Mouse (Mus musculus): ENCODE results near the gene Sppl2c.
"Not testable (repeated sequence)": the region's sequence is repeated elsewhere in the genome, so short reads cannot be mapped to it uniquely, and the experiment has no call there.

The Sppl2c gene

DNA sequence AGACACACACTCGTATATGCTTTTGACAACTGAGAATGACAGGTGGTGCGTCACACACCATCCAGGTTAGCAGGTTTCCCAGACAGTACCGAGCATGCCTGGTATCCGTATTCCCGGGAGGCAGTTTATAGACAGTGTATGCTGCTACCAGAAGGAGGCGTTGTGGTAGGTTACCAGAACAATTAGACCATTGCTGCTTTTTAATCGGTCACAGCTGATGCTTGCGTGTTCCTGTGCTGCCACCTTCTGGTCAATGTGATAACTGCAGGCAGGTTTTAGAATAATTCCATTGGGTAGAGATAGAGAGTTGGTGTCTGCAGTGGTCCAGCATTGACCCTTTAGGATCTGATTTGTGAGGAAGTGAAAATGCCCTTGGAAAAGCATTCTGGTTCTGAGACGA lies 9.7 kb downstream of the Sppl2c start:
- DNase-seq (ENCODE audit: low read depth, low spot score): peak; percentile 79

DNA sequence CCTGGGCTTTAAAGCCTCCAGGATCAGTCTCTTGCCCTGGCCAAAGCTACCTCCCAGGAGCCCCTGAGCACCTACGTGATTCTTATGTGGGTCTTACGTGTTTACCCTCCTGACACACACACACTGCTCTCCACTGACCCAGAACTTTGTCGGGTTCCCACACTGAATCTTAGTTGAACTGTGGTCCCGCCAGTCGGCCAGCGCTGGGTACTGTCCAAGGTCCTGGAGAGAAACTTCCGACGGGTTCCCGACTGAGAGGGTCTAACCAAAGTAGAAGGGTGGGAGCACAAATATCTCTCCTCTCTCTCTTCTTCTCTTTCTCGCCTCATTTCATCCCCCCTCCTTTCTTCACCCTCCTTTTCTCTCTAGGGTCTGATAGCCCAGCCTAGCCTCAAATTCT lies 11.7 kb downstream of the Sppl2c start:
- peak; percentile 35 for DNase-seq (ENCODE audit: low read depth, low spot score)

DNA sequence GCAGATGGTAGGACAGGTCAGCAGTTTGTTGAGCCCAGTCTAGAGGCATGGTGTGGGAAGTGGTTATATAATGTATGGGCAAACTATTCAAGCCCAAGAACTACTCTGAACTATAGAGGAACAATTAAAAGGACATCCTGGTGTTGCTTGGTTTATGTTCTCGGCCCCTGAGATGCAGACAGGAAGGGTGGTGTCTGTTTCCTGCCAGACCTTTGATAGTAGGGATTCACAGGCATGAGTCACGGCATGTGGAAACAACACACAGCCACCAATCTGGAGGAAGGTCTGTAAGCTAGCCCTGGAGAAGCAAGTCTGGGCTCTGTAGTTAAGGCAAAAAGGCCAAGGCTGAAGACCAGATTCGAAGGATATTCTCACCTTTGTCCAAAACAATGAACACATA lies 17.1 kb downstream of the Sppl2c start:
- no peak for DNase-seq (ENCODE audit: low read depth, low spot score)

DNA sequence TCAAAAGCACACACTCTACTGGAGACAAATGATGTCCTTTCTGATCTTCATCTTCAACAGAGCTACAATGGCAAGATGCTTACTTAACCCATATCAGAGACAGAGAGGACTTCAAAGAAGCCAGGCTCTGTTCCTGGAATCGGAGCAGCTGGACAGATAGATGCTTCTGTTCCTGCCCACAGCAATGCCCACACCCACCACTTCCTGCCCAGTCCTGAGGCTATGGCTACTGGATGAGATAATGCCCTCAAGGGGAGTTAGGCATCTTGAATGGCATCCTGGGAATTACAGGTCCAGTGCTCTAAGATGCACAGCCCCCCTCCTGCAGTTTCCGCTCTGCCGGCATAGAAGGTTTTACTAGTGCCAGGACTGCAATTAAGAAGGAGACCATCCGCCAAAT lies 20.4 kb downstream of the Sppl2c start:
- DNase-seq (ENCODE audit: low read depth, low spot score): no peak

DNA sequence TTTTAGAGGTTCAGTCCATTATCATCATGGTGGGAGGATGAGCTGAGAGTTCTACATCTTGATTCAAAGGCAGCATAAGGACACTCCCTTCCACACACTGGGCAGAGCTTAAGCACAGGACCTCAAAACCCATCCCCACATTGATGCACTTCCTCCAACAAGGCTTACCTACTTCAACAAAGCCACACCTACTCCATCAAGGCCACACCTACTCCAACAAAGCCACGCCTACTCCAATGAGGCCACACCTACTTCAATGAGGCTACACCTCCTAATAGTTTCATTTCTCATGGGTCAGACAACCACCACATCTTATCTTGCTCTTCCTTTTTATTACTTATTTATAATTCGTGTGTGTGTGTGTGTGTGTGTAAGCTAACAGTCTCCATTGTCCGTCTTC lies 22.9 kb downstream of the Sppl2c start:
- DNase-seq (ENCODE audit: low read depth, low spot score): no peak

DNA sequence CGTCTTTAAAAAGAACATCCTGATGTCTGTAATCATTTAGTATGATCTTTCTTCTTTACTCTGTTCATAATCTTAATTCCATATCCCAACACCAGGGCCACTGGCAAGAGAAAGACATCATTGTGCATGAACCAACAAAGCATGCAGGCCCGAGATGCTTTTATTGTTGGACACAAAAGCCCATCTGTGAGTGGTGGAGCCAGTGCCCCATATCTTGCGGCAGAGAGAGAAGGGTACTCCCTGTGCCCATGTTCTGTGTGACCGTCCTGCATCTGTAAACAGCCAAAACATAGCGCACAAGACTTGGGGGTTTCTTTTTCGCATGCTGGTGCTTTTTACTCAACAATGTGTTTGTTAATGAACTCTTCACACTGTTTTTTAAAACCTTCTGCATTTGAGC lies 25.1 kb downstream of the Sppl2c start:
- DNase-seq (ENCODE audit: low read depth, low spot score): no peak

DNA sequence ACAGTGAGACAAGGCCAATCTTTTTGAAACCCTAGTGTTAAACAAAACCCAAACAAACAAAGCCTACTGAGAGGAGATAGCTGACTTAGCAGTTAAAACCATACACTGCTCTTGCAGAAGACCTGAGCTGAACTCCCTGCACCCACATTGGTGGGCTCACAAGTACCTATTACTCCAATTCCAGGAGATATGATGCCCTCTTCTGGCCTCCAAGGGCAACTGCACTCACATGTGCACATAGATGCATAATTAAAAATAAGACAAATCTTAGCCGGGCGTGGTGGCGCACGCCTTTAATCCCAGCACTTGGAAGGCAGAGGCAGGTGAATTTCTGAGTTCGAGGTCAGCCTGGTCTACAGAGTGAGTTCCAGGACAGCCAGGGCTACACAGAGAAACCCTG lies 28.0 kb downstream of the Sppl2c start:
- not testable (repeated sequence) for DNase-seq (ENCODE audit: low read depth, low spot score)

DNA sequence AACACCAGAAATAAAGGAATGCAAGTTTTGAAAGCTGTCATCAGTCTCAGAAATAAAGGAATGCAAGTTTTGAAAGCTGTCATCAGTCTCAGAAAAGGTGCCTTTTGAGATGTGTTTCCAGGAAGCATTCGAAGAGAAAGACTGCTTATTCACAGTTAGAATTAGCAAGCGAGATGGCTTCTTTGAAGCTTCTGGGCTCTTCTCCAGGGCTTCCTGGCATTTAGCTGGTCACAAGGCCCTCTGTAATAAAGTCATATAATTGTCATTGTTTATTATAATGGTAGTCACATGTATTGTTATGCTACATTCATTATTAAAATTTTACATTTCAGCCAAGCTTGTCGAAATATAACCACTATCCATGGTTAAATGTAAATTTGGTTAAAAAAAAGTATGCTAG lies 31.9 kb downstream of the Sppl2c start:
- DNase-seq (ENCODE audit: low read depth, low spot score): no peak

DNA sequence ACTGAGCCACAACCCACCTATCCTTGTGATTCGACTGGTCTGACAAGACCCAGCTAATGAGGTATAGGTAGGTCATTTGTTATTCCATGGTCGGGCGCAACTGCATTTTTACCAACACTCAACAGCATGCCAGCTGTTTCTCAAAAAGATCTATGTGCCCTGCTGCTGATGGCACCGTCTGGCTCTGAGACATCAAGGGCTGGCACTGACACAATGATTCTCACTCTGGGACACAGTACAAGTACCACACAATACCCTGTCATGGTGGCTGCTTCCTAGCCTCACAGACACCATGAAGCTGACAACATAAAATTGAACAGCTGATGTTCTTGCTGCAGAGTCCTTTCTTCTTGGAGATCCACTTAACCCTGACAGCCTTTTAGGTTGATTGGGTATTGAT lies 34.2 kb downstream of the Sppl2c start:
- no peak for DNase-seq (ENCODE audit: low read depth, low spot score)

DNA sequence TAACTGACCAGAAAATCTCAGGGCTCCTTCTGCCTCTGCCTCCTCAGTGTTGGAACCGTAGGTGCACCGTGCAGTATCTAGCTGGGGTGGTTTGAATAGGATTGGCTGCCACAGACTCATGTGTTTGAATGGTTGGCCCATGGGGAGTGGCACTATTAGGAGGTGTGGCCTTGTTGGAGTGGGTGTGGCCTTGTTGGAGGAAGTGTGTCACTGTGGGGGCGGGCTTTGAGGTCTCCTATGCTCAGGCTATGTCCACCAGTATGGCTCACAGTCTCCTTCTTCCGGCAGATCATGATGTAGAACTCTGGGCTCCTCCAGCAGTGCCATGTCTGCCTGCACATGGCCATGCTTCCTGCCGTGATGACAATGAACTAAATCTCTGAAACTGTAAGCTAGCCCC lies 35.6 kb downstream of the Sppl2c start:
- no peak for DNase-seq (ENCODE audit: low read depth, low spot score)

DNA sequence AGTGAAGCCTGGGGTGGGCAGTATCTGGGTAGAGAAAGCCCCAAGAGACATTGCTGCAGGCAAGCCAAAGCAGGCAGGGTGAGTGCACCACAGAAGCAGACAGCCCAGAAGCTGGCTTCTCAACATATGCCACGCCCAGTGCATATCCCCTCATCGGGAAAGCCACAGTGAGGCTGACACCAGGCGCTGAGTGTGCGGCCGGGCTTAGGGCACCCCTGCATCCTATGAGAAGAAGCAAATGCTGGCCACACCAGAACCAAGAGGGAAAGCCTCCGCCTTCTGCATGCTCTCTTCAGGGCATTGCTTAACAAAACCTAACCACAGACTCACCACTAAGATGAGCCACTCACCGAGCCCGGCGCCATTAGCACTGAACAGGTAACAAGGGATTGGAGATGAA lies 37.2 kb downstream of the Sppl2c start:
- no peak for DNase-seq (ENCODE audit: low read depth, low spot score)

DNA sequence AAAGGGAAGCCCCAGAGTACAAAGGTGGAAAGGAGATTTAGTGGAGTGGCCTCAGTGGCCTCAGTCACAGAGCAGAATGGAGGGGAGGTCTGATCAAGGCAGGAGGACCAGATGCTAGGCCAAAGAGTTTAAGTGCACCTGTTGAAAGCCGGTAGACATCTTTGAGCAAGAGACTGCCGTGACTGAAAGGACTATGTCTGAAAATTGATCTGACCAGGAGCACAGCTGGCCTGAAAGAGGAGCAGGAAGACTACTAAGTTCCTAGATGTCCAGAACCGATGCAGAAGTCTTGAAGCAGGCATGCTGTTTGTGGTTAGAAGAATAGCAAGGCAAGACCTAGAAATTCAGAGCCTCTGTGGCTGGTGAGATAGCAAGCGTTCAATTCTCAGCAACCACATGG lies 43.3 kb downstream of the Sppl2c start:
- no peak for DNase-seq (ENCODE audit: low read depth, low spot score)

DNA sequence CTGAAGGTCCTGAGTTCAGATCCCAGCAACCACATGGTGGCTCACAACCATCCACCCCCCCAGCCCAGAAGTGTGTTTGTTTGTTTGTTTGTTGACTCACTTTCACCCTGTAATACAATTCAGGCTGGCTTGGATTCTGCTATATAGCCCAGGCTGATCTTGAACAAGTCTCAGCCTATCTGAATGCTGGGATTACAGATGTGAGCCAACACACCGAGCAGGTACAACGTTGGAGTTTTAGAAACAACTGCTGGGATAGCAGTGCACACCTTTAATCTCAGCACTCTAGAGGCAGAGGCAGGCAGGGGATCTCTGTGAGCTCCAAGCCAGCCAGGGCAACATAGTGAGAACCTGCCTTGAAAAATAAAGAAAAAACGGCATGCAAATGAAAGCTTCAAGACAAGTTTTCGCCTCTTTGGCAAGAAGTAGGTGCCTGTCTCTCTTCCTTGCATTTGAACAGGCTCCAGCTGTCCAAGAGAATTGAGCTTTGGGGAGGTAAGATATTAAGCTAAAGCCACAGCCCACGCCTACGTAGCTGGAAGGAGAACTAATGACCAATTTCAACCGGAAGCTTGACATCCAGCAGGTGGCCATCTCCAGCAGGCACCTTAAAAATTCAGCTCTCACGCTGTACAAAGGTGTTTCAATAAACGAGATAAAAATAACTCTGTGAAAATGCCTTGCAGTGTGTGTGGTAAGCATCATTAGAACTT lies 44.1 kb downstream of the Sppl2c start:
- DNase-seq (ENCODE audit: low read depth, low spot score): no peak

DNA sequence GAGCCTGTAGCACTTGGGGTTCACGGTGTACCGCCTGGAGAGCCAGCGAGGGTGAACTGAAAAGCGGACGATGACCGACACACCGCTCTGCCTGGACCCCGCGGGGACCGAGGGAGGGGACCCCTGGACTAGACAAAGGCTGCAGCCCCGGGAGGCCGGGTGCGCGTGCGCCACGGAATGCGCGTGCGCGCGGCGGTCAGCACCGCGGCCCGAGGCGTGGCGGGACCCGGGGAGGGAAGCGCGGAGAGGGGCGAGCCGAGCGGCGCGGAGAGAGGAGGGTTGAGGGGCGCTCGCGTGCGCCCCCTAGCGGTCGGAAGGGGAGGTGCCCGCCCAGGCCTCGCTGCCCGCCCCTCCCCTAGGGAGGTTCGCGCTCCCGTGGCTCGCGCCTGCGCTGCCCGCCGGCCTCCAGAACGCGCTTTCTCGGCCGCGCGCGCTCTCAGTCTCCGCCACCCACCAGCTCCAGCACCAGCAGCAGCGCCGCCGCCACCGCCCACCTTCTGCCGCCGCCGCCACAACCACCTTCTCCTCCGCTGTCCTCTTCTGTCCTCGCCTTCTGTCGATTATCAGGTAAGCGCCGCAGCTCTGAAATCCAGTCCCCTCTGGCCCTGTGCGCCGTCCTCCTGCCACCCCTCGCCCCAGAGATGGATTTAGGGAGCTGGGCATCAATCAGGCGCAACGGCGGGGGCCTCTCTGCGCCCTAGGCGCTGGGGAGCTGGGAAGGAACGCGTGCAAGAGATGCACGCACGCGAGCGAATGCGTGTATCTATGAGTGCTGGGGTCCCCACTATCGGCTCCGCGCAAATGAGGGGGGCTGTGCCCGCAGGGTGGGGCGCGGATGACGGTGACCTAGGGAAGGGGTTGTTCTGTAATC lies 45.1 kb downstream of the Sppl2c start, which contains the start of gene Mapt:
TSS of gene Mapt (plus strand) at position 350 of the 871 bp plus-strand sequence.
- peak; percentile 83 for DNase-seq (ENCODE audit: low read depth, low spot score)

DNA sequence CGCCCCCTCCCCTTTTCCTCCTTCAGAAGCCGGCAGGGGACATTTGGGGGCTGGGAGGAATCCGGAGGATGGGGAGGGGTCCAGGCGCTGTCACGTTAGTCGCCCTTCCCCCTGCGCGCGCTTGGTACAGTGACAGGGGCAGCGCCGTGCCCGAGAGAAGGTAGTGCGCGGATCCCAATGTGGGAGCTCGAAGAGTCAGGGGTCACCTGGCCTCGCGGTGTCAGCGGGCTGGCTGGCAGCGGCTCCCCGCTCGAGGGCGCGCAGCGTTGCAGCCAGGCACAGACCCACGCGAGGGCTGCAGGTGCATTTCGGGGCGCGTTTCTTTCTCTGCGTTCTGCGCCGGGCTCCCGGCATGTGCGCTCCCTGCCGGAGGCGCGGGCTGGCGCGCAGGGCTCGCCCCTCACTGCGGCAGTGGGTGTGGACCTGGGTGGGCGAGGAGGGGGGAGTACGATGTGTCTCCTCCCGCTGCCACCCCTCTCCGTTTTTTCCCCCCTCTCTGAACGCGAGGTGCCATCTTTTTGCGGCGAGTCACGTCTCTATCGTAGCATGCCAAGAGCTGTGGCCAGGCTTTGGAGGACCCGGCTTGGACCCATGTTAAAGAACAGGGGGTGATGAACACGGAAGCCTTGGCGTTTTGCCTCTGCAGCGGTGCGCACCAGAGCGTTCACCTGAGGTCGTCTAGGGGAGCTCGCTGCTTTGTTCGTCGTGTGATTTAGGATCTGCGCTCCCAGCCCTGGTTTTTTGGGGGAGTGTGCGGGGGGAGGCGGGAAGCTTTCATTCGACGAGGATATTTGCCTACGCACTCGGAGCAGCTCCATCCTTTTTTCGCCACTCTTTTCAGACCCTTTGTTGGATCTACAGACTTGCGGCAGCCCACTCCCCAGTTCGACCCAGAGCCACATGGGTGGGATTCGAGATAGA lies 46.3 kb downstream of the Sppl2c start:
- no peak for DNase-seq (ENCODE audit: low read depth, low spot score)

DNA sequence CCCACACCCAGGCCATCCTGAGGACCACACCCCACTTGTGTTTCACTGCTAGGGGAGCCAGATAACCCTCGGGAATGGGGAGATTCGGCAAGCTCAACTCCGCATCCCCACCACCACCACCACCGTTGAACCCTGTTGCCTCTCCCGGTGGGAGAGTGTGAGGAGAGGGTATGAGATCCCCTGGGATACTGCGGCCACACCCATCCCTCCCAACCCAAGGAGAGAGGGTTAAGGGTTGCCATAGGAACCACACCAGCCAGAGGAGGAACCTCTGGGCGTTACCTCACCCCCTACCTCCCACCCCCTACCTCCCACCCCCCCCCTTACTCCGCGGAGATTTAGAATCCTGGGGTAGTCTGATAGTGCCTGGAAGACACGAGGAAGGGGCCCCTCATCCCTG lies 47.0 kb downstream of the Sppl2c start:
- no peak for DNase-seq (ENCODE audit: low read depth, low spot score)

DNA sequence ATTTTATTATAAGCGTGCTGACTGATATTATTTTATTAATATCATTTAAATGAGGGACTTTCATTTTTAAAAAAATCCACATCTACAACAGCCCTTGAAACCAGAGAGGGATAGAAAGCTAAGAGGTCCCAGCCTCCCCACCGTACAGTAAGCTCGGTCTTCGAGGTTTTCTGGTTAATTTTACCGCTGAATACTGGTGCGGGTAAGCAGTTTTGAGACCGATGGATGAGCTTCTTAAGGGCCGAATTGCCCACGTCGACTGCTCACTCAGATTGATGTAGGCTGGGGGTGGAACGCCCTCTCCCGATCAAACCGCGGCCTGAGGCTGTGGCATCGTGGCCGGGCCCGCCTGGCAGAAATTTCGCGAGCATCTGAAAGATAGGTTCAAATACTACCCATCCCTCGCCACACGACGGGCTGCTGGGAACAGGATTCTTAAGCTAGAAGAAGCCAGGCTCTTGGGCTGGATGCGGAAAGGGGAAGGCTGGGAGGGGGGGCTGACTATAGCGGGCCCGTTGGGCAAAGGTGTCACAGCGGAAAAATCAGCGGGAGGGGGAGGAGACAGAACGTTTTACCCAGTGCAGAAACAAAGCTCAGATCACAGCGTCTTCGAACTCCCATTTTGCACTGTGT lies 47.6 kb downstream of the Sppl2c start:
- no peak for DNase-seq (ENCODE audit: low read depth, low spot score)

DNA sequence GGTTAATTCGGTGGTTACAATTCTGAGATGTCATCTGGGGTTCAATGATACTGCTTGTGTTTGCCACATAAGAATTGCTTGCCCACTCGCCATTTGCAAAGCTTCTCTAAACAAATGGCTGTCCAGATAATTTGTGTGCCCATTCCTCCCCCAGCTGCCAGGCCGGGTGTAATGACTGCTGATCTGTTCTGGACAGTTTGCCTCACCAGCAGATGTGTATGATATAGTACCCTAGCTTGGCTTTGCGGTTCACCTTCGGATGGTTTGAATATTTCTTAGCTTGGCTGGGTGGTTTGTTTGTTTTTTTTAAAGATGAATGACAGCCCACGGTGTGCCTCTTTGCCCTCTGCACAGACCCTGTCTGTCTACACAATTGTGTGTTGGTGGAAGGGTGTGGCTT lies 48.6 kb downstream of the Sppl2c start:
- no peak for DNase-seq (ENCODE audit: low read depth, low spot score)

DNA sequence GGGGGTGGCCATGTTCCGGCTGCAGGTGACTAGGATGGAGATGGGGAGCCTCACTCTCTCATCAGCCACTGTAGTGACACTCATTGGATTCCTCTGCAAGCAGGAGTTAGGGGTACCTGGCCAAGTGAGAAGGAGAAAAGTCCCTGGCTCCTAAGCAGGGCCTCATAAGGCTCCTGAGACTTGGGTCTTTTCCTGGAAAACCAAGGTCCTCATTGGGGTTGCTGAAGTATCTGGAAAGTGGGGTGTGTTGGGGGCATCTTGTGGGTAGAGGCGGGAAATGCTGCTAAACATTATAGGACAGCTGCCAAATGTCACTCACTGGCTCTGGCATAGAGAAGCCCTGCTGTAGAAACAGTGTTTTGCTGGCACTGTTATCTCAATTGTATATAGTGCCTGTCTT lies 49.8 kb downstream of the Sppl2c start:
- DNase-seq (ENCODE audit: low read depth, low spot score): no peak

DNA sequence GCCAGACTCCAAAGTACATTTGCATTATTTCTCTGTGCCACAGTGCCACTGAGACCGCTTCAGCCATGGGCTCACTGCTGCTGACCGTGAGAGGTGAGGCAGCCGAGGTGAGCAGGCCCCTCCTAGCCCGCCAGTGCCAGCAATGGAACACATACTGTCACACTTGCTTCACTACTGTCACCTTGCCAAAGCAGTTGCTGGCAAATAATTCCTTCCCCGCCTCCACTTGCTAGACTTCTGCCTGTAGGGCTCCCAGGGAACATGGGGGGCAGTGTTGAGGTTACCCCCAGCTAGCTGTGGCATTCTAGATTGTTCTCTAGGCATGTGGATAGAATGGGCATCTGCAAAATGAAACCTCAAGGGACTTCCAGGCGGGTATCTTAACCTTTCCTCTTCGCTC lies 51.1 kb downstream of the Sppl2c start:
- no peak for DNase-seq (ENCODE audit: low read depth, low spot score)

DNA sequence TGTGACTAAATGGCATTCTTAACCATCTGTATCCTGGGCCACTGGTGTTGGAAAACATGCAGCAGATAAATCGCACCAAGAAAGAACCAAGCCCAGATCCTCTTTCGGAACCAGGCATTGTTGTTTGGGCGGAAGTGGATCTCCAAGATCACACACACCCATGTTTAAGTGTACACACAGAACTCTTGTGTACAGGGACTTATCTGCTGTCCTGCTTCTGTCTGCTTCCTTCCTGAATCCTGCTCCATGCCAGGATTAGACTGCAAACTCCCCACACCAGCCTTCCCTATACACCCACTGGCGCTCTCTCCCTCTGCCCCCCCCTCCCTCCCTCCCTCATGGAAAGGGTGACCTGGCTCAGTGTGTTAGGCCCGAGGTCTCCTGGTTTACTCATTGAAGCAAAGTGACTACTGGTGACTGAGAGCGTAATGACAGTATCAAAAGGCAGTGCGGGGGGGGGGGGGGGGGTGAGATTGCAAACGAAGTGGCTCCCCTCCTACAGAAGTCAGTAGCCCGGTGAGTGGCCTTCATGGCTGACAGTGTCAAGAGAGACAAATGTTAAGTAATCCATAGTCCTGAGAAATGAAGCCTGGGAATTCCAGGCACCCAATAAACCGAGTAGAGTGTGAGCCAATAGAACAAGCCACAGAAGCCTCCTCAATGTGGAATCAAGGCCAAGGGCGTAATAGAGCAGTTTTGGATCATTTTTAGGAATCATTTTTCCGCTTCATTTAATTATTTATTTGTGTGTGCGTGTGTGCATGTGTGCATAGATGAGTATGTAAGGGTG lies 52.0 kb downstream of the Sppl2c start:
- no peak for DNase-seq (ENCODE audit: low read depth, low spot score)

Measured in embryo, embryonic 11.5 days (tissue).